Mouse (Mus musculus): ENCODE measurements around the gene Hsdl2.
"Not testable (repeated sequence)": the region's sequence is repeated elsewhere in the genome, so short reads cannot be mapped to it uniquely, and the experiment has no call there.

- TF ChIP-seq GATA1, TAL1 (IDR thresholded peaks at IDR 0.05; ENCODE audit: low read length): not testable (repeated sequence)
Observed at GRCm38 (mm10) chr4:59570519-59570918, 10.8 kb upstream of the Hsdl2 start.

All from erythroblast, embryonic 14.5 days (primary cell).